Mouse (Mus musculus) kidney, embryonic 14.5 days (tissue): ENCODE measurements around the gene Necap1. TPM values are rescaled to one million over a fixed set of nuclear protein-coding genes. Genes with fewer than 3 reads are reported as not detected.

Source experiments
- ATAC-seq: fragments of 200-750 bp; cut with Nextera tagmentation; 2 replicates; pipeline ENCODE4 v1.8.0; 2017; ENCODE audit warnings: moderate number of reproducible peaks, mild to moderate bottlenecking, moderate TSS enrichment, moderate library complexity; ENCODE audit not compliant: low FRiP score, low TSS enrichment
- H3K27ac ChIP-seq: fragments of 300-500 bp; sonication (generic); 2 replicates; pipeline ENCODE4 v1.5.1; 2014; ENCODE audit warnings: low read depth, mild to moderate bottlenecking, low read length, moderate library complexity, mixed read lengths
- H3K27me3 ChIP-seq: fragments of 300-500 bp; sonication (generic); 2 replicates; pipeline ENCODE4 v1.6.1; 2014; ENCODE audit warnings: mild to moderate bottlenecking, low read length; ENCODE audit not compliant: control insufficient read depth, insufficient read depth
- H3K36me3 ChIP-seq: fragments of 300-500 bp; sonication (generic); 2 replicates; pipeline ENCODE4 v1.6.1; 2014; ENCODE audit warnings: low read length, mixed read lengths; ENCODE audit not compliant: control insufficient read depth, insufficient read depth
- H3K4me1 ChIP-seq: fragments of 300-500 bp; sonication (generic); 2 replicates; pipeline ENCODE4 v1.6.1; 2014; ENCODE audit warnings: low read length, mixed read lengths; ENCODE audit not compliant: control insufficient read depth, insufficient read depth
- H3K4me2 ChIP-seq: fragments of 300-500 bp; sonication (generic); replicated peaks from 2 replicates; pipeline ENCODE4 v1.6.1; 2014; ENCODE audit warnings: low read depth, mild to moderate bottlenecking, low read length
- H3K4me3 ChIP-seq: fragments of 300-500 bp; sonication (generic); 2 replicates; pipeline ENCODE4 v1.5.1; 2014; ENCODE audit warnings: mild to moderate bottlenecking, low read length
- H3K9ac ChIP-seq: fragments of 300-500 bp; sonication (generic); 2 replicates; pipeline ENCODE4 v1.6.1; 2014; ENCODE audit warnings: low read depth, mild to moderate bottlenecking, low read length, moderate library complexity
- H3K9me3 ChIP-seq: fragments of 300-500 bp; sonication (generic); 2 replicates; pipeline ENCODE4 v1.6.1; 2016; ENCODE audit warnings: low read length; ENCODE audit not compliant: control insufficient read depth
- WGBS: fragments of 180-500 bp; shearing (Covaris S2); extraction: QIAGEN DNeasy Blood & Tissue Kit; methylation state at CpG from one replicate; pipeline ENCODE4 v1.1.7; 2014; 5-methylcytosine and 5-hydroxymethylcytosine counted together
- polyA plus RNA-seq: library from polyadenylated mRNA; unstranded; fragments of >200 nt; fragmentation: Nextera tagmentation; extraction: Ambion mirVana; gene quantifications from 2 replicates; pipeline ENCODE4 v1.2.1, GENCODE M21; 2014

Necap1 gene
- polyA plus RNA-seq, 1 experiment from 2014 or later: 56.3 TPM

DNA sequence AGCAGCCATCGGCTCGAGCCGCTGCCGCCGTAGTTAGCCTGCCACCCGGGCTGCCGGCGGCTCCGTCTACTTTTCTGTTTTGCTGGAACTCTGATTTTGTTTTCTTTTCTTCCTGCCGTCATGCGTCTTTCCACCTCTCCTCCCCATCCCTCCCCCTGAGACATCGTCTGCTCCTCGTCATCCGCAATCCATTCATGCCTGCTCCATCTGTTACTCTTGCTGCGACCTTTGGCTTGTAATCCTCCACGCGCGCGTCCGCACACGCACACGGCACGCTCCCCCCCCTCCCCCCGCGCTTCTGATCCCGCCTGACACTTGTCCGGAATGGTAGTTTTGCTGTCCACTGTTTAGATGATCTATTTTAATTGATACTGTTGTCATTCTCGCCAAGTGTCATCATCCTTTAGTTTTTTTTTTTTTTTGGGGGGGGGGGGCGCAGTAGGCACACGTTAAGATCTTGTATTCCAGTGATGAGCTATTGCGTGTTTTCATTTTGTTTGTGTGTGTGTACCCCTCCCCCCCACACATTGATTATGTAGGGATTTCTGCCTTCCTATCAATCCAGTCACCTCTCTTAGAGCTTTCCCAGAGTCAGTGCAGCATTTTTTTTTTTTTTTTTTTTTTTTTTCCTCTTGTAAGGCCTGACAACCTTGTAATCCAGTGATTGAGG is 581 bp downstream of the Necap1 start:
- Histone ChIP-seq H3K36me3 (peaks cover 15% of the 10 kb centered on the region; the same call in 1 of the 2 replicates), H3K27me3 (no peaks in the 10 kb centered on the region), H3K4me2 (peak overlapping the region; percentile 50), H3K9ac (peak overlapping the region; percentile 88), H3K4me1 (peaks cover 9% of the 10 kb centered on the region; the same call in 1 of the 2 replicates), H3K27ac (peak overlapping the region; percentile 55; the same call in 1 of the 2 replicates), H3K9me3 (no peaks in the 10 kb centered on the region), H3K4me3 (peak overlapping the region; percentile 89)
- WGBS: 1% methylated on average over 30 of the region's 31 CpGs
- ATAC-seq: peak; percentile 67

DNA sequence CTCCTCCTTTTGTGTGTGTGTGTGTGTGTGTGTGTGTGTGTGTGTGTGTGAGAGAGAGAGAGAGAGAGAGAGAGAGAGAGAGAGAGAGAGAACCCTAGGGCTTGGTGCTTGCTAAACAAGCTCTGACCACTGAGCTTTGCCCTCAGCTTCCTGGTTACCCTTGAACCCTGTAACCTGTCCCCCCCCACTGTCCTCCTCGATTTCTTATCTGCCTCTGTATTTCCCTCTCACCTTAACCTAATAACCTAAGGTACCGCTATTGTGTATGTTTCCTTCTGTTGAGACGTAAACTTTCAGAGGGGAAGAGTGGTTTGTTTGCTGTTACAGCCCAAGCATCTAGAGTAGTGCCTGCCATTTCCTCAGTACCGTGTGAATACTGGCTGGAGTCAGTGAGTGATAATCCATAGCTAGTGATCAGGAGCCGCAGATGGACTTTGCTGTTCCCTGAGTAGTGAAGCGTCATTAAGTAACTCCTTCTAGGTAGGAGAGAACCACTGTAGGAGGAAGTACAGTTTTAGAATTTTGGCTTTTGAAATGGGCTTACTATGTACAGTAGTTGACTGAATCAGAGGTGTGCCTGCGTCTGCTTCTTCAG is 5.0 kb downstream of the Necap1 start:
- ATAC-seq: no peak
- no peak overlapping the region for H3K27ac ChIP-seq
- H3K27me3 ChIP-seq: no peaks in the 10 kb centered on the region
- H3K9ac ChIP-seq: no peak overlapping the region
- 92% methylated on average over 7 of the region's 7 CpGs for WGBS
- no peak overlapping the region for H3K4me3 ChIP-seq
- no peak overlapping the region for H3K4me2 ChIP-seq
- no peaks in the 10 kb centered on the region for H3K9me3 ChIP-seq
- H3K36me3 ChIP-seq: peaks cover 57% of the 10 kb centered on the region
- peaks cover 9% of the 10 kb centered on the region; the same call in 1 of the 2 replicates for H3K4me1 ChIP-seq

DNA sequence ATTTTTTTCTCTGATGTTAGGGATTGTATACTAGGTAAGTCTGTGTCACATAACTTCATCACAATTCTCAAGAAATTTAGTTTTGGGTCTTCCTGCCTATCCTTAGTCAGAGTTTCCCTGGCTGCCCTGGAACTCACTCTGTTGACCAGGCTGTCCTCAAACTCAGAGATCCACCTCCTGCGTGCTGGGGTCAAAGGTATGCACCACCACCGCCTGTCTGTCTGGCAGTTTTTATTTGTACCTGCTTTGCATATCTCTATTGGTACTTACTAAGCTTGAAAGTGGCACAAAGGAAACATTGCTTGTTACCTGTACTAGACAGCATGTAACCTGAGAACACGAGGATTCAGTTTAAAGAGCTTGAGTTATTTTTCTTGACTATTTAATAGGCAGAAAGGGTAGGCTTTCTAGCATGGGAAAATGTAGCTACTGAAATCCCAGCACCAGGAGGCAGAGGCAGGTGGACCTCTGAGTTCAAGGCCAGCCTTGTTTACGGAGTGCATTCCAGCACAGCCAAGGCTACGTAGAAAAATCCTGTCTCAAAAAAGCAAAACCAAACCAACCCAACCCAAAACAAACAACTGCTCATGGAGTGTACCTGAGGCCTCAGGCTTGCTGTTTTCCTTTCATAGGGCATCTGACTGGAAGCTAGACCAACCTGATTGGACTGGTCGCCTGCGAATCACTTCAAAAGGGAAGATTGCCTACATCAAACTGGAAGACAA is 5.7 kb downstream of the Necap1 start:
- H3K36me3 ChIP-seq: peaks cover 64% of the 10 kb centered on the region
- H3K27me3 ChIP-seq: no peaks in the 10 kb centered on the region
- H3K4me1 ChIP-seq: peaks cover 9% of the 10 kb centered on the region; the same call in 1 of the 2 replicates
- H3K9me3 ChIP-seq: no peaks in the 10 kb centered on the region
- H3K27ac ChIP-seq: no peak overlapping the region
- H3K4me2 ChIP-seq: no peak overlapping the region
- no peak for ATAC-seq
- 88% methylated on average over 7 of the region's 7 CpGs for WGBS
- no peak overlapping the region for H3K4me3 ChIP-seq
- H3K9ac ChIP-seq: no peak overlapping the region

DNA sequence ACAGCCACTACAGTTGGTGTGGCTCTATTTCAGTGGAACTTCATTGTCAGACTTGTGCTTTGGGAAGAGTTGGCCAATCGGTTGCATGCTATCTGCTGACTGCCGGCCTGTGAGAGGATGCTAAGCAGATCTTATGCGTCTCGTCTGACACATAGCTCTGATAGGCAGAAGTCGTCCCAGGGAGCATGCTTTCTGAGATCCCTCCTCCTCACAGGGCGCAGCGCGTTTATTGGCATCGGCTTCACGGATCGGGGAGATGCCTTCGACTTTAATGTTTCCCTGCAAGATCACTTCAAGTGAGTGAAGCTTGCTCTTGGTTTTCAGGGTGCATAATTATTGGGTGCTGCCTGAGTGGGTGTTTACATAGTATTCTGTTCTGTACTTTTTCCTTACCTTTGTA is 7.0 kb downstream of the Necap1 start:
- no peaks in the 10 kb centered on the region for H3K4me1 ChIP-seq
- peaks cover 73% of the 10 kb centered on the region for H3K36me3 ChIP-seq
- H3K9ac ChIP-seq: no peak overlapping the region
- no peak overlapping the region for H3K4me2 ChIP-seq
- H3K27me3 ChIP-seq: no peaks in the 10 kb centered on the region
- no peak overlapping the region for H3K4me3 ChIP-seq
- H3K27ac ChIP-seq: no peak overlapping the region
- no peaks in the 10 kb centered on the region for H3K9me3 ChIP-seq
- no peak for ATAC-seq
- WGBS: 94% methylated on average over 12 of the region's 12 CpGs

DNA sequence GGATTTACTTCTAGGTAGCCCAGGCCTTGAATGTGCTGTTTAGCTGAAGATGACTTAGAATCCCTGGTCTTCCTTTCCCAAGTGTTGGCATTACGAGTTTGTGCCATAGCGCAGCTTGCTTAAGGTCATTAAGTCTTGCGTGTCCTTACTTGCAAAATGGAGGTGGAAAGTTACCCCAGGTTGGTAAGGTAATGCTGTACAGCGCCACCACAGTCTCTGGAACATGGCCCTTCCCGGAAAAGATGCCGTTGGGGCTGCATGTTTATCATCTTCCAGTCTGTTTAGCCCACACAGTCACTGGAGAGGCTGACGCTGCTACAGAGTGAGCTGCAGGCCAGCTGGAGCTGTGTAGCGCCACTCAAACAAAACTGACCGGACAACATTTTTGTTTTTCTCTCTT is 9.3 kb downstream of the Necap1 start:
- ATAC-seq: no peak
- WGBS: 94% methylated on average over 9 of the region's 9 CpGs
- Histone ChIP-seq H3K9me3 (no peaks in the 10 kb centered on the region), H3K4me3 (no peak overlapping the region), H3K9ac (no peak overlapping the region), H3K4me2 (no peak overlapping the region), H3K4me1 (no peaks in the 10 kb centered on the region), H3K27me3 (no peaks in the 10 kb centered on the region), H3K27ac (no peak overlapping the region), H3K36me3 (peaks cover 88% of the 10 kb centered on the region)

DNA sequence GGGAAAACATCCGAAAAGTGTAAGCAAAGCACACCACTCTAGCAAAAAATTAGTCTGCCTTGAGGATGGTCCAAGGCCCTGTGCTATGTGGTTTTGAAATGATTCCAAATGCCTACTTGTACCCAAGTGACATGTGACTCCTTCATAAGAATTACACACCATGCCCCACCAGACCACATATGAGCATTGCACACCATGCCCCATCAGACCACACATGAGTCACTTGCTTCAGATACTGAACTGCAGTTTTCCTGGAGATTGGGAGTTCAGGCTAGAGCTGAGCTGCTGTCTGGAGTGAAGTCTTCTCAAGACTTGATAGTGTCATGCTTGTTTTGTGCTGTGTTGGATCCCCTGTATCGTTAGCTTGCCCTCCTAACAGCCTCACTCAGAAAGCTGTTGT is 15.3 kb downstream of the Necap1 start:
- no peak overlapping the region for H3K4me2 ChIP-seq
- H3K27me3 ChIP-seq: no peaks in the 10 kb centered on the region
- H3K4me1 ChIP-seq: no peaks in the 10 kb centered on the region
- 90% methylated on average over 2 of the region's 2 CpGs for WGBS
- ATAC-seq: no peak
- no peak overlapping the region for H3K4me3 ChIP-seq
- no peak overlapping the region for H3K27ac ChIP-seq
- H3K9me3 ChIP-seq: no peaks in the 10 kb centered on the region
- peaks cover 56% of the 10 kb centered on the region for H3K36me3 ChIP-seq
- no peak overlapping the region for H3K9ac ChIP-seq

DNA sequence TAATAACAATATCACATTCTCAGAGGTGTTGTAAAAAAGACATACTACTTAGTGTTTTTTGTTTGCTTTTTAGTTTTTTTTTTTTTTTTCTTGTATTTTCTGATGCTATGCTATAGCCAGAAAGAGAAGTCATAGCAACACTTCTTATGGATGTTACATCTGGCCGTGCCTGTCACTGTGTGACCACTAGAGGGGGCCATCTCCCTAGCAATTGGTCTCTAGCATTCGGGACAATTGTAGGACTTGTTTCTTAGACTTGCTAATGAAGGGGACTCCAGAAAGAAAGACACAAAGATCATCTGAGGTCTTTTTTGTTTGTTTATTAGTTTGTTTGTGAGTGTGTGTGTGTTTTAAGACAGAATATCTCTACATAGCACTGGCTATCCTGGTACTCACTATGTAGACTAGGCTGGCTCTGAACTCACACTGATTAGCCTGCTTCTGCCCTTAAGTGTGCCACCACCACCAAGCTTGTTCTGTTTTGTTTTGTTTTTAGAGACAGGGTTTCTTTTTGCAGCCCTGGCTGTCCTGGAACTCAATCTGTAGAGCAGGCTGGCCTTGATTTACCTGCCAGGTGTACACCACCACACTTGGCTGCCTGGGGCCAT is 18.3 kb downstream of the Necap1 start:
- Histone ChIP-seq H3K4me2 (no peak overlapping the region), H3K9ac (no peak overlapping the region), H3K36me3 (peaks cover 28% of the 10 kb centered on the region), H3K4me3 (no peak overlapping the region), H3K27ac (no peak overlapping the region), H3K27me3 (no peaks in the 10 kb centered on the region), H3K9me3 (no peaks in the 10 kb centered on the region), H3K4me1 (no peaks in the 10 kb centered on the region)
- 14% methylated on average over 2 of the region's 2 CpGs for WGBS
- ATAC-seq: peak; percentile 70; the same call in 1 of the 2 replicates

DNA sequence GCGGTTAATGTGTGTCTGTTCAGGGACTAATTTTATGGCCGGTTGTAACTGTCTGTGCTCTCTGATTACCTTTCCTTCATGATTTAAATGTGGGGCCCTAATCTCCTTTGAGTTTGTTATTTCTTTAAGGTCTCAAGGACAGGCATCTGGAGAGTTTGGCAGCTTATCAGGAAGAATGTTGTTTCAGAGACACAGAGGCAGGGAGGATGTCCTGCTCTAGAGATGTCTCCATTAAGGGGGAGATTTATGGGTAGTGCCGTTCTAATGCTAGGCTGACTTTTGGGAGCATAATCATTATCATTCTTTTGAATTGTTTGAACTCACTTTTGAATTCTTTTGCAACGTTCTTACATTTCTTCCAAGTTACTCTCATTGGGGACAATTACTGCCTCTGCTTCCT is 45.6 kb downstream of the Necap1 start:
- Histone ChIP-seq H3K9ac (no peak overlapping the region), H3K4me1 (no peaks in the 10 kb centered on the region), H3K4me2 (no peak overlapping the region), H3K27me3 (no peaks in the 10 kb centered on the region), H3K9me3 (no peaks in the 10 kb centered on the region), H3K27ac (no peak overlapping the region), H3K36me3 (no peaks in the 10 kb centered on the region), H3K4me3 (no peak overlapping the region)
- ATAC-seq: peak; percentile 62; the same call in 1 of the 2 replicates
- 15% methylated on average over 4 of the region's 4 CpGs for WGBS
